Mouse (Mus musculus): ENCODE results near the gene Psd4.

Psd4 gene

GRCm38 (mm10) chr2:24386158-24386963 is 19.0 kb downstream of the Psd4 start:
- DNase-seq (ENCODE audit: low spot score), result no peak

- no peak for DNase-seq (ENCODE audit: low spot score)
Measured at GRCm38 (mm10) chr2:24386964-24387320, 19.6 kb downstream of the Psd4 start.

- no peak for DNase-seq (ENCODE audit: low spot score)
Measured at GRCm38 (mm10) chr2:24387361-24388283, 20.2 kb downstream of the Psd4 start.

GRCm38 (mm10) chr2:24393251-24393650 is 25.9 kb downstream of the Psd4 start:
- DNase-seq (ENCODE audit: low spot score), result no peak

- no peak for DNase-seq (ENCODE audit: low spot score)
Measured at GRCm38 (mm10) chr2:24397115-24397514, 29.7 kb downstream of the Psd4 start.

GRCm38 (mm10) chr2:24400711-24401110 is 33.3 kb downstream of the Psd4 start:
- DNase-seq (ENCODE audit: low spot score), result no peak

GRCm38 (mm10) chr2:24405345-24406012 is 38.1 kb downstream of the Psd4 start:
- DNase-seq (ENCODE audit: low spot score), result no peak

- no peak for DNase-seq (ENCODE audit: low spot score)
Measured at GRCm38 (mm10) chr2:24407701-24408485, 40.5 kb downstream of the Psd4 start.

- no peak for DNase-seq (ENCODE audit: low spot score)
Measured at GRCm38 (mm10) chr2:24409166-24409565, 41.8 kb downstream of the Psd4 start.

GRCm38 (mm10) chr2:24413172-24413571 is 45.8 kb downstream of the Psd4 start:
- no peak for DNase-seq (ENCODE audit: low spot score)

- no peak for DNase-seq (ENCODE audit: low spot score)
Measured at GRCm38 (mm10) chr2:24413677-24414076, 46.3 kb downstream of the Psd4 start.

GRCm38 (mm10) chr2:24416668-24417067 is 49.3 kb downstream of the Psd4 start:
- DNase-seq (ENCODE audit: low spot score), result no peak

GRCm38 (mm10) chr2:24417106-24417505 is 49.7 kb downstream of the Psd4 start:
- no peak for DNase-seq (ENCODE audit: low spot score)

- no peak for DNase-seq (ENCODE audit: low spot score)
Measured at GRCm38 (mm10) chr2:24417564-24417963, 50.2 kb downstream of the Psd4 start.

- DNase-seq (ENCODE audit: low spot score), result no peak
Measured at GRCm38 (mm10) chr2:24421211-24421863, 54.0 kb downstream of the Psd4 start.

- no peak for DNase-seq (ENCODE audit: low spot score)
Measured at GRCm38 (mm10) chr2:24422815-24423214, 55.4 kb downstream of the Psd4 start.

GRCm38 (mm10) chr2:24425630-24426029 is 58.2 kb downstream of the Psd4 start:
- no peak for DNase-seq (ENCODE audit: low spot score)

- no peak for DNase-seq (ENCODE audit: low spot score)
Measured at GRCm38 (mm10) chr2:24427866-24428675, 60.7 kb downstream of the Psd4 start.

- DNase-seq (ENCODE audit: low spot score), result no peak
Measured at GRCm38 (mm10) chr2:24429806-24430205, 62.4 kb downstream of the Psd4 start.

- no peak for DNase-seq (ENCODE audit: low spot score)
Measured at GRCm38 (mm10) chr2:24434670-24435069, 67.3 kb downstream of the Psd4 start.

All from urinary bladder, postnatal 10 days (tissue).